Mouse (Mus musculus) 416B (cell line): ENCODE measurements at regions not wholly inside any gene's neighbourhood (a gene's known extent, or its start where the extent isn't known, plus 50 kb on each side); places are given as distances from the start of the nearest gene placed in this dataset.

ENCODE experiments used
- DNase-seq: peaks from one replicate; pipeline ENCODE4 v3.0.0; 2011; ENCODE audit warnings: low read depth

DNA sequence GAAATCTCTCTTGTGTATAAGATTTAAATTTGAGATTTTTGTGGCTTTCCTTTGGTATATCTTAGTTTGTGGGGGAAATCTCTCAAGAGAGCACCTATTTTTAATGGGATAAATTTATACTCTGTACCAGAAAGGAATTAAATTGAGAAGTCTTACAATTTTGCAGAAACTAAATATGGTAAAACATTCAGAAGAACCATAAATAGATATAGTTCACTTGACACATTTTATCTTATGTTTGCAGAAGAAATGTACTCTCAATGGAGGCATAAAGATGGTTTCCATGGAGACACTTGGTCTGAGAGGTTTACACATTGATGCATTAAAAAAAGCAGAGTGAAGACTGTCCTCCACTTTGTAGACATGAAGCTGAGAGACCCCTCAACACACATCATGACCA, 86.9 kb downstream of the Ndufa10 start:
- DNase-seq: no peak

DNA sequence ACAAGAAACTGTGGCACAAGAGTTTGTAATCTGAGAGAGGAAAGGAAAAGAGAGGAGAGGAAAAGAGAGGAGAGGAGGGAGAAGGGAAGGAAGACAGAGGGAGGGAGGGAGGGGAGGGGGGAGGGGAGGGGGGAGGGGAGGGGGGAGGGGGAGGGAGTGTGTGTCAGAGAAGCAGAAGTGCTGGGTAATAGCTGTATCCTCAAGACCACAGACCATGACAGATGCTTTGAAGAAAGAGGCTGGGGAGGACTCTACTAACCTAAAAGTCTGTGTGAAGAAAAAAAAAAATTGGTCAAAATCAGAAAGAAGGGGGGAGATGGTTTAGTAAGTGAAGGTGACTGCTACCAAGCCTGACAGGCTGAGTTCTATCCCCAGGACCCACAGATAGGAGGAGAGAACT, 88.7 kb downstream of the Ndufa10 start:
- peak; percentile 5 for DNase-seq

DNA sequence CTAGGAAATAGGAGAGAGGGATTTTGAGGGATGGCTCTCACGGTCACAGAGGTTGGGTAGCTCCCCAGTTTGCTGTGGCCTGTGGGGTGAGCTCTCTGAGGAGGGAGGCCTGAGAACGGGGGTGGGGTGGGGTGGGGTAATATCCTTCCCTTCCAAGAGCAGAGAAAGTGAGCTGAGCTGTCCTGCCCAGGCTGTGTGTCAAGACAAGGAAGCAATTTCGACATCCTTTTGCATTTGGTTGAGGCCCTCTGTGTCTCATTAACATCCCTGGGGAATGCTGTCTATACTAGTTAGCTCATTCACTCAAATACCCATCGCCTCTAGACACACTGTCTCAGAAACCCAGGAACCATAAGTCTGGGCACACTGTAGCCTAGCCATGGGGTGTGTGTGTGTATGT, 89.9 kb downstream of the Ndufa10 start:
- DNase-seq: peak; percentile 20

DNA sequence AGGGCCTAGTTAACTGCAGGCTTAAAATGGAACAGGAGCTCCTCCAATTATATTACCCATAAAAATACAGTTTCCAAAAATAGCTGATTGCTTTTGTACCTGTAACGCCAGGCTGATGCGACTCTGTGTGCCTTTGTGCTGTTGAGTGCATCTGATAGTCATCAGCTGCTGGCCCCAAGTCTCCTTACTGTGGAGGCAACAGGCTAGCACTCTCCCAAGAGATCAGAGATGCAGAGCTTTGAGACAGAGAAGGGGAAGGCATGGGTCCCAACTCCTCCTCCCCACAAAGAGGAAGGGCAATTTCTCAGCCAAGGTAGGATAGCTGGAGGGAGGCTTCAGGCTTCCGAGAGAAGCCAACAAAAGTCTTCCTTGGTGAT, 94.2 kb downstream of the Ndufa10 start:
- no peak for DNase-seq

DNA sequence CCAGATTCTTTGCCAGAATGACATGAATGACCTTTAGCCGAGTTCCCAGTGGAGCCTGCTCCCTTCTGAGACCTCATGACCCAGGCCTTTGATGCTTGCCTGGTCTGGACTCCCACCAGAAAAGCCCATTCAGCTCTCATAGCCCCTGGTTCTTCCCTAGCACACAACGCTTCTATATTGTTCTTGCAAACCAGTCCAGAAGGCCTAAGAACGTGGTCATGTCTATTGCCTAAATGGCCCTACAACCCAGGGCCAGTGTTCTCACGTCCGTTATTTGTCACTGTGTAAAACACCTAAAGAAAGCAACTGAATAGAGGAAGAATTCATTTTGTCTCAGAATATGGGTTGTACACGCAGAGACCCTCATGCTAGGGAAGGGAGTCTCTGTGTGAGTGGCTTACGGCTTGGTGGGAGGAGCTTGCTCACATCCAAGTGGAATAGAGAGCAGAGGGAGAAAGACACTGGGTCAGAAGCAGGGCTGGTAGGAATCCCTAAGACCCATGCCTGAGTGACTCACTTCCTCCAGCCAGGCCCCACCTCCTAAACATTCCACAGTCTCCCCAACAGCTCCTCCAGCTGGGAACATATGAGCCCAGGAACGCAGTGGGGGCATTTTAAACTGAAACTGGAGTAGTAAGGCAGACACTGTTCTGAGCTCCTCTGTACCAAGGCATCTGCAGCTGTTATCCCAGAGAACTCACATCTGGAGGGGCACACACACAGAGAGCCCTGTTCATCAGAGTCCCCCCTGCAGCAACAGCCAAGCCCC, 94.7 kb downstream of the Ndufa10 start:
- no peak for DNase-seq

DNA sequence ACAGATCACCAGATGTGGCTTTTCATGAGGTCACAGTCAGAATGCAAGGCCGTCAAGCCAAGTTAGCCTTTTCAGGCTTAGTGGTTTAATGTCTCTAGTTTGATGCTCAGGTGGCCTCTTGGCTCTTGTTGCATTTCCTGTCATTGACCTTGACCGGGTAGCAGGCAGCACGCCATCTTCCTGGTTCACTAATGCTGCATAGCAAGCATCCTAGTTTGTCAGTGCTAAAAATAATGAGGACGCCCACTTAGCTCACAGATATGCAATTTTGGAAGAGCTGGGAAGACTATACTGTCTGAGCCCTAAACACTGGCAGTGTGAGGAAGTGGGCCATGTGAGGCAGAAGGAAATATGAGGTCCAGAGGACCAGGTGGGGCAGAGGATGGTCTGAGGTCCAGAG, 97.2 kb downstream of the Ndufa10 start:
- no peak for DNase-seq

DNA sequence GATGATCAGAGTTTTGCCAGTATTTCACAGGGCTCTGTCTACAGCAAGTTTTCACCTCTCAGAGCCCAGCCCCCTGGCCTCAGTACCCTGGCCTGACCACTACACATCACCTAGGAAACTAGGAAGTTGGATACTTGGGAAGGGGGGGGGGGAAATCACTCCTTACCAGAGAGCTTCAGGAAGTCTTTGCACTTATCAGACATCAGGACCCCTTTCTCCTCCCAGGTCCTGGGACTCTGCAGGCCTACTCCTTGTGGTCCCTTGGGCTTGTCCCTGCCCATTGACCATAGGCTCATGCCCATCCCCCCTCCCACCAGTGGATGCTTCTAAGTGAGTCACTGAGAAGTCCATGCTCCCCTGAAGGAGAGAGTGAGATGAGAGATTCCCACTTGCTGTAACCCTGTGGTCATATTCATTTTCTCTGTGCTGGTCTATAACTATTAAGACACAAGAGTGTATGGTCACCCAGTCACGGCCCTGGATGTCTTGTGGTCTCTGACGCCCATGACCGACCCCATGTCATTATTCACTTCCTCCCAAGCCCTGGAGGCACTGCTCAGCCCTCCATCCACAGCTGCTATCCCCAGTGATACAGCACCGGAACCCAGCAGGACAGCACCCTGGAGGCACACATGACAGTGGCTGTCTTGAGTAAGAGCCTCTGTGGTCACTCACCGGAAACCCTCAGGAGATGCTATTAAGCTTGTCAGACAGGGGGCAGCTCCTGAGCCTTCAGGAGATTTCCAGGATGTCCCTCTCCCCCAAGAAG, 101.3 kb downstream of the Ndufa10 start:
- DNase-seq: peak; percentile 28

DNA sequence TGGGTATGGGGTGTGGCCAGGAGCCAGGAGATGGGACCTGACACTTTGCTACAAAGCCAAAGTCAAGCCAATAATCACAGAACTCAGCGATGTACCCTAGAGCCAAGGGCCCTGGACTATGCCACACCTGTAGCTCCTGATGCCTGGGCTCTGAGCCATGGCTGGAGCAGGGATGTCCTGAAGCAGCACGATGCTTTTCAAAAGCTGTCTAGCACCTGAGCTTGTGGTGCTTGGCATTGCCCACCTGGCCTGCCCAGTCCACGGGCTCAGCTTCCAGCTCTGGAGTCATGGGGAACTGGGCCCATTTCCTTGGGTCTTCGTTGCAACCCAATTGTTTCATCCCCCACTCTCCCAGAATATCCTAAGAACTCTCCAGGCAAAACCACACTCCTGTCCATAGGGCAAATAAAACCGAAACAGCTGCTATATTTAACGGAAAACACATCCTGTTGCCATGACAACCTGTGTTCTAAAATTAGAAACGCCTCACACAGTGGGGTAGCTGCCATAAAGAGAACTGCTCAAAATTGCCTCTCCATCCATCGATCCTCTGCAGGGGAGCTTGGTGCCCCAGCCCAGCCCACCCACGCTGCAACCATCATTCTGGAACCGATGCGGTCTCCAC, 102.2 kb downstream of the Ndufa10 start:
- DNase-seq: no peak

DNA sequence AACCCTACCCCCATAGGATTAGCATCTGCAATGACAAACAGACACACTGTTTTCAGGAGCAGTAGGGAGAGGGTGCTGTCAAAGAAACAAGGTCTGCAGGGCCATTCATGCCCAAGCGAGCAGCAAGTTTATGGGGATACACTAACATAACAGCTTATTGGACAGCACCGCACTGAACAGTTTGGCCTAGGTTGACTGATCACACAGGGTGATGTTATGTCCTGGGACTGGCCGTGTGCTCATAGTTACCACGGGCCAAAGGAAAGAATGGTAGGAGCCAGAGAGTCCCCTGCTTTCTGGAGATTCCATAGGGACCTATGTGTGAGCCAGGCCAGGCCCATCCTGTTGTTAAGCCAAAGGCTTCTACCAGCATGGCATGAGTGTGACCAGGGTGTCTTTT, 102.8 kb downstream of the Ndufa10 start:
- no peak for DNase-seq

DNA sequence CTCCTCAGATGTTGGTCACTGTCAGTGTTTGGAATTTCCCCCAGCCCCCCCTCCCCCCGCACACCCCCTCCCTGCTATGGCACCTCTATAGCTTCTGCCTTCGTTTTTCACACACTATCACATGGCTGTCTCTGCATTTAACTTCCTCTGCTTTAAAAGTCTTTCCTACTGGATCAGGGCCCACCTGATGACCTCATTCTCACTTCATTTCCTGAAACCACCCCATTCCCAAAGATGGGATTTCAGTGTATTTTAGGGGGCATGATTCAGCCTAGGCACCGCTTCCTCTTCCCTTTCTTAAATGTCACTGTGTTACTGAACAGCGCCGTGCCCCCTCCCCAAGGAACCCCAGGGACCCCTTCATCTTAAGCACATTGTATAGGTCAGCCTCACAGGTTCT, 103.7 kb downstream of the Ndufa10 start:
- DNase-seq: no peak

DNA sequence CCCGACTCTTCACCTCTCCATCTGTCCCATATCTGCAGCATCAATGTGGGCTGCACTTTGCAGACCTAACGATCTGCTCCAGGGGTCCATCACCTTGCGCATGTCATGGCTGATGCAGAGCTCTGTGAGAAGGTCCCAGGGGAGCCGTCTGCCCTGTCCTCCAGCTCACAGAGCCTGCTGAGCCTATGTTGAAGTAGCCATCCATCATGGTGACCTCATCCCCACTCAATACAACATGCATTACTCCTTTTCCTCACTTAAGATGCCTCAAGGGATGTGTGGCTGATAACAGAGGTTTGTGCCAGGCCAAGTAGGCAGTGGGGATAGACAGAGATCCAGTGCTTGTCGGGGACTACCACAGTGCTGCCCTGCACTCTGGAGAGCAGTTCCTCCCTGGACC, 107.4 kb downstream of the Ndufa10 start:
- DNase-seq: no peak

DNA sequence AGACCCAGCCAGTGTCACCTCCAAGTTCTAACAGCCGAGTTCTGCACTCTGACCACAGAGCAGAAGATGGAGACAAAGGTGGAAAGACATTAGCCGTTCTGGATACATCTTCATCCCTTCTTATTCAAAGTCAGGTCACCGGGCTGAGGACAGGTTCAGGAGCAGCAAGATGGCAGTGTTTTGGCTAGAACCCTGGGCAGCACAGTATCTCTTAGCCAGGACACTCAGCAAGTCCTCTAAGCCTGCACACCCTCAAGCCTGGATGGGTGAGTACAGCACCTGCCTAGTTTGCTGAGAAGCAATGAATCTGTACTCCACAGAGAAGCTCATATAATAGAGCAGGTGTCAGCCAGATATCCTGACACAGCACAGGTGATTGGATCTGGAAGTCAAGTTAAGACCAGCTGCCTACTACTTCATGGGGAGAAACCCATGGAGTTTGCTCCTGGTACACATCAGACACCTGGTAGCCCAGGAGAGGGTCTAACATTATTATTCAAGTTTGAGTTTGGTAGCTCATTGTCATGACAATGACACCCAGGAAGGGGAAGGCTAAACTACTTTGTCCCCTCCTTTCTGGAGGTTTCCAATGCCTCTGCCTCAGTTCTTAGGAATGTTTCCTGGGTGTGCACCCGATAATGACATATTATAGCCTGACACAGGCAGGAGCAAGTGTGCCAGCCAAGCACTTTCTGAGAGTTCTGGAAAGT, 108.1 kb downstream of the Ndufa10 start:
- no peak for DNase-seq

DNA sequence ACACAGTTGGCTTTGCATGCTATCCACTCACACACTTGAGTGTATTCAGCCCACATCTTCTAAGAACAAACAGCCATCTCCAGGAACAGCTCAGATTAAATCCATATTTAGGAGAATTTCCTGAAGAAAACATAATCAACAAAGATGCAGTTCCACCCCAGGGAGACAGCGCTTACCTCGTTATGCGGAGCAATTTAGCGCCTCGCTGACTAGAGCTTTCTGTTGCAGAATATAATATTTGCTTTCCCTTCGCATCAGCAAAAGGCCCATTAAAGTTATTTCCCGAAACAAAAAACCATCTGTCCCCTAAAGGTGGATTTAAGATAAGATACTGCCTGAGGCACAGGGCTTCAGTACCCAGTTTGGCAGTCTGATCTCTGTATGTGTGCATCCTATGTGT, 112.0 kb downstream of the Ndufa10 start:
- no peak for DNase-seq

DNA sequence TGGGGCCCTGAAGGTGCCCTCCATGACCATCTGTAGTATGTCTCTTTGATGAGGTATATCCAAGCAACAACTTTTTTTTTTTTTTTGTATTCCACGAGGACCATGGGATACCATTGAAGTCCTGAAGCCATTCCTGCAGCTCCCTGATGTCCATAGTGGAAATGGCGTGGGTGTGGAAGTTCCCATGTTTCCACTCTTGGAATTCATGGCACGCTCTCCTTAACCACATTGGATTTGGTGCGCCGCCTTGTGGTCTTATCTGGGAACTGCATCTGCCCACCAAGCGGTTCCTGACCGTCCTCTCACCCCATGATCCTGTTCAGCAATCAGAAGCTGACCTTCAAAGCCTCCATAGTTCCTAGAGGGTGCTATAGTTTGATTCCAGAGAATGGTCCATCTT, 113.4 kb downstream of the Ndufa10 start:
- DNase-seq: peak; percentile 22

DNA sequence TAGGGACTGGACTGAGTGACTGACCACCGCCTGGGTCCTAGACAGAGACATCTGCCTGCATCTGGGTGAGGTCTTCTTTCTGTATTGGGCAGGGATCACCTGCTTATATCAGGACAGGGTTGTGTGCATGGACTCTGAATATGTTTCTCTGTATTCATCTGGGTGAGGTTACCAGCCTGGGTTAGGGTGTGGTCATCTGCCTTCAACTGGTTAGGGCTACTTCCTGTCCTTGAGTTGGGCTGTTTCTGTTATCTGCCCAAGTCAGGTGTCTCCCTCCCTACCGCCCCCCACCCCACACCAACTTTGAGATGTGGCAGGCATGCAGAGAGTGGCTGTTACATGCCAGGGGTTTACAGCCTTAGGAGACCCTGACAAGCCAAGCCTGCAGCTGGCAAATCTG, 114.2 kb downstream of the Ndufa10 start:
- no peak for DNase-seq

DNA sequence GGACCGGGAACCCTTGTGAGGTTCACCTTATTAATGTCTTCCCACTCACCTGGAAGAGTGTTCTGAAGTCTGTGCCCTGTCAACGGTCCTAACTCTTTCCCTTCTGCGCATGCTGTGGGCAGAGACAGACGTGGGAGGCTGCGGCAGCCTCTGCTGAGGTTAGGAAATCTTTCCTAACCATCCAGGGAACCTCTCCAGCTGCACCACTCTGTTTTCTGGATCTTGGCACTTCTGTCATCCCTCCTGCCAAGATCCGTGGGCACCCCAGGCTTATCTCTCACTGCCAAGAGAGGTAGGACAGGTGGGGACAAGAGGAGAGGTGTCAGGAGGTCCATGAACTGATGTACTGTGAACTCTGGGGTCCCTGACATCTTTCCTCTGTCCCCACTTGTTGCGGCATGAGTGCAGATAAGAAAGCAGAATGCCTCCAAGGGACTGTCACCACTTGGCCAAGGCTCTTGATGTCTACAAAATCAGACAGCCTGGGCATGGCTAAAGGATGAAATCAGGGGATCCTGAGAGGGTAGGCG, 114.8 kb downstream of the Ndufa10 start:
- DNase-seq: no peak

DNA sequence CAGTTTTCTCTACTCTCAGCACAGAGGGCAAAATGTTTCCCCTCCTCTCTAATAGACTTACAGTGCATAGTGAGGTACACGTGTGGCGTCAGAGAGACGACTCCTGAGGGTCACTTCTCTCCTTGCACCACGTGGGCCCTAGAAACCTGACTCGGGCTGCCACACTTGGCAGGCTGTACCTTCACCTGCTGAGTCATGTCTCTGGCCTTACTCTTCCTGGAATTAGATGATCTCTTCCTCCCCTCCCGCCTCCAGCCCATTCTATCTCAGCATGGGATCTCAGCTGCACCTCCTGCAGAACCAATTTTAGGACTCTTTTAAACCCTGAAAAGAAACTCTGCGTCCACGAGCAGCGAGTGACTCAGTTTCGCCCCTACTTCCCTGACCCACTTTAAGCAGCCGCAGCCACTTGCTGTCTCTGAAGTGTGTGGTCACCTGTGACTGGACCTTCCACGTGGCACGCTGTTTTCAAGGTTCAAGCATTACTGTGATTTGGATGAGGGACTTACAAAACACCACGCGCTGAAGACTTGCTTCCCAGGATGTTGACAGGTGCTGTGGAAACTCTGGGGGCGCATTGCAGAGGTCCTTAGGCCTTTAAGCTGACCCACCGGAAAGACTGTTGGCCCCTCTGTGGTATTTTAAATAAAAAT, 125.2 kb downstream of the Ndufa10 start:
- DNase-seq: no peak

DNA sequence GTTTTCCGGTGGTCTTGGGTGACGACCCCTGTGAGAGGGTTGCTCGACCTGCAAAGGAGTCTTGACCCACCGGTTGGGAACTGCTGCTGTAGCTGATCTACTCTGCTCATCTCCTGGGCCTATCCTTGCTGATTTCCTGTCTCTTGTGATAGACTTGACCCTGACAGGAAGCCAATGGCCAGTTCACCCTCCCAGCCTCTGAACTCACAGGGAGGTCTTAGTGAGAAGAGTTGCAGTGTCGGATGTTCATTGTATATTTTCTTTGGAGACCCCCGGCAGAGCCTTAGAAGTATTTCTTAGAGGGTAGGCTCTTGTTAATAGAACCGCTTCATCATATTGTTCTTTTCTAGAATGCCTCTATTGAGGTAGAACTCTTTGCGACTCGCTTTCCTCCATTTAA, 126.0 kb downstream of the Ndufa10 start:
- no peak for DNase-seq

DNA sequence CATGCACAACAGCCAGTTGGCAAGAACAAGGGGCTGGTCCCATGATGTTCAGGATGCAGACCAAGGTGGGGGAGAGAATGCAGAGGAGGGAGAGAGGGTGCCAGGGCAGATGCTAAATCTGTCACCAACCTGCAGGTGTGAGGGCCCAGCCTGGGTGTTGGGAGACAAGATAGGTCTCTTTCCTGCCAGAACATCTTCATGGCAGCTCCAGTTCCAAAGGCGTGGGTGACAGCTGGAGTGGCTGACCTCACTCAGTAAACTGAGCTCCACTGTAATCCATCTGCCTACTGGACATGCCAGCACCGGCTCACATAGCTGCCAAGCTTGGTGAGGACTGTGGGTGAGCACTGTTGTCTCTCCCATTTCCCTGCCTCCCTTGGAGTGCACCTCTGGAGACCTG, 129.9 kb downstream of the Ndufa10 start:
- no peak for DNase-seq

DNA sequence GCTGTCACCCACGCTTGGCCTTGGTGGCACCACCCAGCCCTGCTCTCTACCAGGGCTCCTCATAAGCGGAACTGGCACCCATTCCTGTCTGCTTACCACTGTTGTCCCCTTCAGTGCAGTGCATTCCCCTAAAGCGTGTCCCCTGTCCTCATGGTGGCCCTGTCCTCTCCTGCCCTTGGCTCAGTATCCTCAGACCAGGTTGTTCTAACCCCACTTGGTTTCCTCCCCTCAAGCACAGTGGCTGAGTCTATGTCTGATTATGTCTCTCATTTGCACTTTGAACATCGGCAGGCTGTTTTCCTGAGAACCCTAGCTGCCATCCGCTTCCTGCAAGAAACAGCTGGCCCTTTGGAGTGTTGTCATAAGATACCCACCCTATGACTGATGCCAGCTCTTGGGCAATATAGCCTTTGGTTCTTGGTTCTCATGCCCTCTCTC, 130.5 kb downstream of the Ndufa10 start:
- no peak for DNase-seq

DNA sequence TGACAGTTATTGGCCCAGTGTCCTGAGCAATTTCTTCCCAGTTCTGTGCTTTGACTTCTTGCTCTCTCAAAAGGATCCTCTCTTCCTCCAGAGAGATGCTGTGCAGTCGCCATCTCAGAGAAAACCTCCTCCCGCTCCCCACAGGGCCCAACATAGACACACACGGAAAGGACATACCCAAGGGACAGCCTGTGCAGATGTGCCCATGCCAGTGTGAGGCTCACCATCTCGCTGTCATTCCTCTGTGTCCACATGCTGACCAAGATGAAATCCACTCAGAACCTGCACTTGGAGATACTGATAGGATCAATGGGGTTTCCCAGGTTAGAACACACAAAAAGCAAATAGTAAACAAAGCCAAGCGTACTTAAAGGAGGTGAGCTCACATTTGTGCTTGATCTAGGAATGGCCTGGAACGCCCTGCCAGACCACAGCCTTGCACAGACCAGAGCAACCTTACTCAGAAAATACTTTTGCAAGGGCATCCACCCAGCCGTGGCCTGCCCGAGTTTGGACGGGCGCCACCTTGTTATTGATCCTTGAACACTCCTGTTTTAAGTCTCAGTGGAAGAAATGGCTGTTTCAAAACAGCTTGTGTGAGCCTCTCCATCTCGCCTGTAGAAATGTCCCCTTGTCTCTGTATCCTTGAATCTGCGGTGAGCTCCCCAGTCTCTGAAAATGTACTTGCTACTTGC, 131.7 kb downstream of the Ndufa10 start:
- DNase-seq: no peak
